Mouse (Mus musculus): ENCODE data around the gene Cd3eap. TPM values are rescaled to one million over a fixed set of nuclear protein-coding genes. Genes with fewer than 3 reads are reported as not detected.

Cd3eap gene
- polyA plus RNA-seq, 1 experiment from 2014 or later: 20.4 TPM

GRCm38 (mm10) chr7:19342481-19343027 is 16.7 kb downstream of the Cd3eap start:
- Histone ChIP-seq H3K4me3 (peak overlapping the region; percentile 37), H3K27ac (no peak overlapping the region), H3K27me3 (peaks cover 32% of the 10 kb centered on the region), H3K4me2 (replicated peaks) (peak overlapping the region; percentile 75), H3K9me3 (replicated peaks) (no peaks in the 10 kb centered on the region), H3K36me3 (no peaks in the 10 kb centered on the region), H3K4me1 (peaks cover 36% of the 10 kb centered on the region), H3K9ac (peak overlapping the region; percentile 32)
- under 1% methylated on average over 27 of the region's 27 CpGs for WGBS
- ATAC-seq (ENCODE audit: low FRiP score): no peak

GRCm38 (mm10) chr7:19341761-19342409 is 17.4 kb downstream of the Cd3eap start:
- WGBS: under 1% methylated on average over 41 of the region's 41 CpGs
- no peak overlapping the region for H3K27ac ChIP-seq

DNA sequence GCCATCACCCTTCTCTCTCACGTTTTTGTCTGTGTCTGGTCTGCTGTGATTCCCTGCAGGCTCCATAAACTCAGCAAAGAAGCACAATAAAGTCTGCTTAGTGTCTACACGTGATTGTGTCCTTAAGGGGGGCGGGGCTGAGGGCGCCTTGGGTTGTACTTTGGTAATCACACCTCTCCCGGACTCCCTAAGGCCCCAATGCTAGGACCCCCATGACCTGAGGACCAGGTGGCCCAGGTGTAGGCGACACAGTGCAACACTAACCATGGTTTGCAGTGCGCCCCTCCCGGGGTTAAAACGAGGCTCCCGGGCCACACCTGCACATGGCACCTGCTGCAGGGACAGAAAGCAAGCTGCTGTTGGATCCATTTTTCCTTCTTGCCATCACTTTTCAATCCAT is 18.0 kb downstream of the Cd3eap start:
- H3K9me3 ChIP-seq (replicated peaks): no peaks in the 10 kb centered on the region
- H3K36me3 ChIP-seq: no peaks in the 10 kb centered on the region
- peaks cover 35% of the 10 kb centered on the region for H3K27me3 ChIP-seq
- 22% methylated on average over 10 of the region's 10 CpGs for WGBS
- no peak overlapping the region; the same call in 1 of the 2 replicates for H3K4me3 ChIP-seq
- no peak overlapping the region for H3K9ac ChIP-seq
- H3K4me1 ChIP-seq: peaks cover 31% of the 10 kb centered on the region
- peak overlapping the region; percentile 75 for H3K4me2 ChIP-seq (replicated peaks)
- ATAC-seq (ENCODE audit: low FRiP score): no peak
- no peak overlapping the region for H3K27ac ChIP-seq

More at GRCm38 (mm10) chr7:19341761-19342409, 17.4 kb downstream of the Cd3eap start:
- Histone ChIP-seq H3K9me3 (replicated peaks) (no peaks in the 10 kb centered on the region), H3K36me3 (no peaks in the 10 kb centered on the region), H3K9ac (peak overlapping the region; percentile 32), H3K27me3 (peaks cover 35% of the 10 kb centered on the region), H3K4me2 (replicated peaks) (peak overlapping the region; percentile 75), H3K4me1 (peaks cover 36% of the 10 kb centered on the region), H3K4me3 (peak overlapping the region; percentile 37)
- ATAC-seq (ENCODE audit: low FRiP score): no peak

- H3K4me2 ChIP-seq (replicated peaks): no peak overlapping the region
- H3K4me3 ChIP-seq: no peak overlapping the region
- no peak for ATAC-seq (ENCODE audit: low FRiP score)
- H3K36me3 ChIP-seq: no peaks in the 10 kb centered on the region
- H3K9ac ChIP-seq: no peak overlapping the region
- H3K27me3 ChIP-seq: peaks cover 38% of the 10 kb centered on the region
- no peak overlapping the region for H3K27ac ChIP-seq
- H3K4me1 ChIP-seq: peaks cover 23% of the 10 kb centered on the region
- 81% methylated on average over 7 of the region's 7 CpGs for WGBS
- H3K9me3 ChIP-seq (replicated peaks): no peaks in the 10 kb centered on the region
Measured at GRCm38 (mm10) chr7:19338596-19338995, 20.7 kb downstream of the Cd3eap start.

DNA sequence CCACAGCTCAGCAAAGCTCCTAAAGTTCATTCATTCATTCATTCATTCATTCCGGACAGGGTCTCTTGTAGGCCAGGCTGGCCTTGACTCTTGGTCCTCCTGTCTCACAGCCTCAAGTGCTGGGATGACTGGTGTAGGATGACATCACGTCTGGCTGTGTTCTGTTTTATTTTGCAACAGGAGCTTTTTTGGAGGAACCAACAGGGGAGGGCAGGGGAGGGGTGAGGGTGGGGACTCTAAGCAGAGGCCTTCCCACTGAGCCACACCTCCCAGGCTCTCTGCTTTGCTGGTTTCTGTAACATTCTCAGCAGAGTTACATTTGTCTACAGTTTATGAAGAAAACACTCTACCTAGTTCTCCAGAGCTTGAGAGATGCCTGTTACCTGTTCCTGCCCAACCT is 21.2 kb downstream of the Cd3eap start:
- Histone ChIP-seq H3K4me1 (peaks cover 22% of the 10 kb centered on the region), H3K4me2 (replicated peaks) (no peak overlapping the region), H3K27ac (no peak overlapping the region), H3K9me3 (replicated peaks) (no peaks in the 10 kb centered on the region), H3K36me3 (no peaks in the 10 kb centered on the region), H3K4me3 (no peak overlapping the region), H3K27me3 (peaks cover 38% of the 10 kb centered on the region), H3K9ac (no peak overlapping the region)
- no peak for ATAC-seq (ENCODE audit: low FRiP score)
- 59% methylated on average over 2 of the region's 2 CpGs for WGBS

GRCm38 (mm10) chr7:19337122-19337521 is 22.2 kb downstream of the Cd3eap start:
- Histone ChIP-seq H3K9me3 (replicated peaks) (no peaks in the 10 kb centered on the region), H3K27me3 (peaks cover 34% of the 10 kb centered on the region), H3K27ac (no peak overlapping the region), H3K36me3 (no peaks in the 10 kb centered on the region), H3K9ac (no peak overlapping the region), H3K4me2 (replicated peaks) (no peak overlapping the region), H3K4me1 (peaks cover 20% of the 10 kb centered on the region), H3K4me3 (no peak overlapping the region)
- no peak for ATAC-seq (ENCODE audit: low FRiP score)
- WGBS: 70% methylated on average over 10 of the region's 10 CpGs

DNA sequence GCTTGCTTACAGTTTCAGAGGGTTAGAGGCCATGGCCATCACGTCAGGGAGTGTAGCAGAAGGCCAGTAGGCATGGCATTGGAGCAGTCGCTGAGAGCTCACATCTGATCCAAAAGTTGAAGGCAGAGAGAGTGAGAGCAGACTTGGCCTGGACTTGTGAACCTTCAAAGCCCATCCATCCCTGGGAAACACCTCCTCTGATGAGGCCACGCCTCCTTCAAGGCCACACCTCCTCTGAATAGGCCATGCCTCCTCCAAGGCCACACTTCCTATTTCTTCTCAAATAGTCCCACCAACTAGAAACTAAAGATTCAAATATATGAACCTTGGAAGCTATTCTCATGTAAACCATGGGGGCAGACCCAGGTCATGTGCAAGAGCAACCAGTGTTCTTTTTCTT is 23.7 kb downstream of the Cd3eap start:
- WGBS: 43% methylated on average over 3 of the region's 3 CpGs
- no peak for ATAC-seq (ENCODE audit: low FRiP score)
- Histone ChIP-seq H3K9ac (no peak overlapping the region), H3K27me3 (peaks cover 19% of the 10 kb centered on the region), H3K27ac (no peak overlapping the region), H3K36me3 (no peaks in the 10 kb centered on the region), H3K4me3 (no peak overlapping the region), H3K4me2 (replicated peaks) (no peak overlapping the region), H3K9me3 (replicated peaks) (no peaks in the 10 kb centered on the region), H3K4me1 (peaks cover 9% of the 10 kb centered on the region)

- H3K9ac ChIP-seq: peak overlapping the region; percentile 83
Measured at GRCm38 (mm10) chr7:19332709-19333352, 26.5 kb downstream of the Cd3eap start.

GRCm38 (mm10) chr7:19331910-19332309 is 27.4 kb downstream of the Cd3eap start:
- H3K4me2 ChIP-seq (replicated peaks): no peak overlapping the region
- WGBS: 73% methylated on average over 2 of the region's 2 CpGs
- H3K4me3 ChIP-seq: no peak overlapping the region
- peaks cover 15% of the 10 kb centered on the region for H3K4me1 ChIP-seq
- H3K9ac ChIP-seq: no peak overlapping the region
- no peak for ATAC-seq (ENCODE audit: low FRiP score)
- peaks cover 3% of the 10 kb centered on the region; the same call in 1 of the 2 replicates for H3K27me3 ChIP-seq
- H3K27ac ChIP-seq: no peak overlapping the region
- H3K9me3 ChIP-seq (replicated peaks): no peaks in the 10 kb centered on the region
- H3K36me3 ChIP-seq: no peaks in the 10 kb centered on the region

More at GRCm38 (mm10) chr7:19332709-19333352, 26.5 kb downstream of the Cd3eap start:
- Histone ChIP-seq H3K27me3 (peaks cover 8% of the 10 kb centered on the region; the same call in 1 of the 2 replicates), H3K9me3 (replicated peaks) (no peaks in the 10 kb centered on the region), H3K27ac (peak overlapping the region; percentile 80), H3K4me1 (peaks cover 9% of the 10 kb centered on the region), H3K4me2 (replicated peaks) (peak overlapping the region; percentile 87), H3K4me3 (peak overlapping the region; percentile 62), H3K36me3 (no peaks in the 10 kb centered on the region)
- ATAC-seq (ENCODE audit: low FRiP score): peak; percentile 53
- under 1% methylated on average over 51 of the region's 52 CpGs for WGBS

GRCm38 (mm10) chr7:19328425-19328824 is 30.9 kb downstream of the Cd3eap start:
- no peak overlapping the region for H3K9ac ChIP-seq
- H3K36me3 ChIP-seq: no peaks in the 10 kb centered on the region
- peaks cover 23% of the 10 kb centered on the region for H3K4me1 ChIP-seq
- no peak overlapping the region for H3K27ac ChIP-seq
- no peak overlapping the region for H3K4me3 ChIP-seq
- no peak for ATAC-seq (ENCODE audit: low FRiP score)
- H3K9me3 ChIP-seq (replicated peaks): no peaks in the 10 kb centered on the region
- H3K4me2 ChIP-seq (replicated peaks): no peak overlapping the region
- peaks cover 3% of the 10 kb centered on the region; the same call in 1 of the 2 replicates for H3K27me3 ChIP-seq

- Histone ChIP-seq H3K9me3 (replicated peaks) (no peaks in the 10 kb centered on the region), H3K27ac (no peak overlapping the region), H3K4me2 (replicated peaks) (0 out of 2 replicates have a peak overlapping the region, but pooled peaks have one; percentile 73), H3K36me3 (no peaks in the 10 kb centered on the region), H3K27me3 (peaks cover 3% of the 10 kb centered on the region; the same call in 1 of the 2 replicates), H3K9ac (no peak overlapping the region), H3K4me3 (0 out of 2 replicates have a peak overlapping the region, but pooled peaks have one; percentile 37), H3K4me1 (peaks cover 23% of the 10 kb centered on the region)
- no peak for ATAC-seq (ENCODE audit: low FRiP score)
- 84% methylated on average over 5 of the region's 5 CpGs for whole genome bisulfite sequencing
Measured at GRCm38 (mm10) chr7:19327782-19328181, 31.5 kb downstream of the Cd3eap start.

DNA sequence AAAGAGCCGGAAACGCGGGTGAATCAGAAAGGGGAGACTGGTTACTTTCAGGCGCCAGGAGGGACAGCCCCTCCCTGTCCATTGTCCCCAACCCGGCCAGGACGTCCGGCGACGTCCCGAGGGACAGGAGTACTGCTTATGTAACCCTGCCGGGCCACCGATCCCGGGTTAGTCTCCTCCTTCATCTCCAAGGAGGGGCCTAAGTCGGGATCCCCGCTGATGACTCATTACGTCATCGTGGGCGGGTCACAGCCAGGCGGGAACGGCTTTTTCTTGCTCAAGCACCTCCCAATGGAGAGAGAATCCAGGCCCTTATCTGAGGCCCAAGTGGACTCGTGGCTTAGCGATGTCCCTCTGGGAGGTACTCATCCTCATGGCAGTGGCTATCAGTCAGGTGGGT is 32.2 kb downstream of the Cd3eap start:
- Histone ChIP-seq H3K9me3 (replicated peaks) (no peaks in the 10 kb centered on the region), H3K9ac (peak overlapping the region; percentile 44), H3K36me3 (no peaks in the 10 kb centered on the region), H3K4me3 (peak overlapping the region; percentile 37), H3K4me1 (peaks cover 19% of the 10 kb centered on the region), H3K4me2 (replicated peaks) (peak overlapping the region; percentile 73), H3K27me3 (peaks cover 4% of the 10 kb centered on the region; the same call in 1 of the 2 replicates), H3K27ac (0 out of 2 replicates have a peak overlapping the region, but pooled peaks have one; percentile 60)
- WGBS: under 1% methylated on average over 22 of the region's 22 CpGs
- peak; percentile 53 for ATAC-seq (ENCODE audit: low FRiP score)

Measured in hindbrain, embryonic 12.5 days (tissue).